Mouse (Mus musculus) liver, adult 2 months (tissue): Measurements from ENCODE around the gene Olfr340.
"Not testable (repeated sequence)": the region's sequence is repeated elsewhere in the genome, so short reads cannot be mapped to it uniquely, and the experiment has no call there.

ENCODE experiments used
- CTCF ChIP-seq: fragments of 200-500 bp; IDR thresholded peaks from 2 replicates; pipeline ENCODE4 v1.5.1; 2011; ENCODE audit warnings: low read depth, low read length, control low read depth
- POLR2A ChIP-seq: fragments of 200-500 bp; IDR thresholded peaks from 2 replicates; pipeline ENCODE4 v1.6.1; 2011; ENCODE audit warnings: low read length, control low read depth; ENCODE audit not compliant: insufficient read depth; ENCODE audit errors: extremely low read depth

DNA sequence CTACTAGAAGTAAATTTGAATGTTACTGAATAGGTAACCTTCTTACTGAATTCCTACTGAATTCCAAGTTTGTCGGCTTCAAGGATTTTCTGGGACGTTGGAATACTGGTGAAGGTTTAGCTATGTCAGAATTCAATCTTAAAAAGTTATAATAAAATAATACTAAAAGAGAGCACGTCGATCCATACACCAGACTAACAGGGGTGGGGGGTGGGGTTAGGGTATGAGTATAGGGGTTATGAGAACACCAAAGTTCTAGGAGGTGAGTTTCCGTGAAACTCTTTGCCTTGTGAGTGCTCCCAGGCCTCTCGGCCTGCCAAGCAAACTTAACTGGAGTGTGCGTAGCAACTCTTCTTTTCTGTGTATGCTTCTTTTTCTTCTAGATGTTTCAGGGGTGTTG lies 36.8 kb upstream of the Olfr340 start:
- TF ChIP-seq CTCF, POLR2A: not testable (repeated sequence)
